Mouse (Mus musculus) stomach, postnatal 0 days (tissue): ENCODE results near the gene Slc25a4.

ENCODE experiments used
- CTCF ChIP-seq: IDR thresholded peaks from 2 replicates; pipeline ENCODE4 v1.5.1; 2016; ENCODE audit warnings: antibody characterized with exemption, low read depth, mild to moderate bottlenecking, moderate library complexity
- EP300 ChIP-seq: optimal IDR thresholded peaks from 2 replicates; pipeline ENCODE3; 2016; ENCODE audit warnings: antibody characterized with exemption

- TF ChIP-seq CTCF: no peak
- TF ChIP-seq EP300: no peak
Measured at GRCm38 (mm10) chr8:46252456-46252855, 41.4 kb upstream of the Slc25a4 start.
